Mouse (Mus musculus): ENCODE measurements around the gene Fam57b. TPM values are rescaled to one million over a fixed set of nuclear protein-coding genes. Genes with fewer than 3 reads are reported as not detected.

The Fam57b gene
- polyA plus RNA-seq, 1 experiment = 13.5 TPM

GRCm38 (mm10) chr7:126845516-126845915 lies 48.0 kb downstream of the Fam57b start:
- Histone ChIP-seq H3K4me3 (replicated peaks) (no peak overlapping the region), H3K36me3 (replicated peaks; ENCODE audit: low read length) (no peaks in the 10 kb centered on the region), H3K4me1 (peaks cover 20% of the 10 kb centered on the region), H3K9me3 (peaks cover 20% of the 10 kb centered on the region), H3K27me3 (replicated peaks) (peaks cover 84% of the 10 kb centered on the region)
- TF ChIP-seq GATA1 (IDR thresholded peaks at IDR 0.05; ENCODE audit: borderline replicate concordance, low read length) (no peak), FLI1 (IDR thresholded peaks at IDR 0.05; ENCODE audit: low read length) (no peak)

GRCm38 (mm10) chr7:126847116-126847420 lies 49.6 kb downstream of the Fam57b start, which contains the start of gene Doc2a:
TSS of gene Doc2a (plus strand) at chr7:126847416.
- Histone ChIP-seq H3K4me3 (replicated peaks) (peak within 1 kb of the TSS; percentile 89), H3K27me3 (replicated peaks) (peaks cover 78% of the 10 kb centered on the region), H3K9me3 (peaks cover 9% of the 10 kb centered on the region), H3K36me3 (replicated peaks; ENCODE audit: low read length) (peaks cover 14% of the 10 kb centered on the region), H3K4me1 (peaks cover 20% of the 10 kb centered on the region)
- TF ChIP-seq FLI1 (IDR thresholded peaks at IDR 0.05; ENCODE audit: low read length) = no peak
- TF ChIP-seq GATA1 (IDR thresholded peaks at IDR 0.05; ENCODE audit: borderline replicate concordance, low read length) = no peak

- Histone ChIP-seq H3K36me3 (replicated peaks; ENCODE audit: low read length) (peaks cover 21% of the 10 kb centered on the region), H3K27me3 (replicated peaks) (peaks cover 72% of the 10 kb centered on the region), H3K4me1 (peaks cover 20% of the 10 kb centered on the region), H3K4me3 (replicated peaks) (peak overlapping the region; percentile 89), H3K9me3 (peaks cover 7% of the 10 kb centered on the region)
- TF ChIP-seq FLI1 (IDR thresholded peaks at IDR 0.05; ENCODE audit: low read length) (no peak), GATA1 (IDR thresholded peaks at IDR 0.05; ENCODE audit: borderline replicate concordance, low read length) (no peak)
Measured at GRCm38 (mm10) chr7:126847421-126848398, 50.2 kb downstream of the Fam57b start.

- Histone ChIP-seq H3K27me3 (replicated peaks) (peaks cover 63% of the 10 kb centered on the region), H3K4me1 (peaks cover 20% of the 10 kb centered on the region), H3K36me3 (replicated peaks; ENCODE audit: low read length) (peaks cover 31% of the 10 kb centered on the region), H3K4me3 (replicated peaks) (no peak overlapping the region), H3K9me3 (peaks cover 7% of the 10 kb centered on the region)
- no peak for TF ChIP-seq GATA1 (IDR thresholded peaks at IDR 0.05; ENCODE audit: borderline replicate concordance, low read length)
- TF ChIP-seq FLI1 (IDR thresholded peaks at IDR 0.05; ENCODE audit: low read length) = no peak
Measured at GRCm38 (mm10) chr7:126848794-126849193, 51.3 kb downstream of the Fam57b start.

- Histone ChIP-seq H3K36me3 (replicated peaks; ENCODE audit: low read length) (peaks cover 45% of the 10 kb centered on the region), H3K4me1 (peaks cover 20% of the 10 kb centered on the region), H3K27me3 (replicated peaks) (peaks cover 52% of the 10 kb centered on the region), H3K9me3 (peaks cover 7% of the 10 kb centered on the region), H3K4me3 (replicated peaks) (no peak overlapping the region)
- TF ChIP-seq GATA1 (IDR thresholded peaks at IDR 0.05; ENCODE audit: borderline replicate concordance, low read length) (no peak), FLI1 (IDR thresholded peaks at IDR 0.05; ENCODE audit: low read length) (no peak)
Measured at GRCm38 (mm10) chr7:126850161-126850560, 52.7 kb downstream of the Fam57b start.

GRCm38 (mm10) chr7:126851192-126851591 lies 53.7 kb downstream of the Fam57b start:
- Histone ChIP-seq H3K36me3 (replicated peaks; ENCODE audit: low read length) (peaks cover 55% of the 10 kb centered on the region), H3K4me1 (peaks cover 26% of the 10 kb centered on the region), H3K9me3 (no peaks in the 10 kb centered on the region; the same call in 1 of the 2 replicates), H3K27me3 (replicated peaks) (peaks cover 43% of the 10 kb centered on the region), H3K4me3 (replicated peaks) (no peak overlapping the region)
- TF ChIP-seq FLI1 (IDR thresholded peaks at IDR 0.05; ENCODE audit: low read length) (no peak), GATA1 (IDR thresholded peaks at IDR 0.05; ENCODE audit: borderline replicate concordance, low read length) (no peak)

- H3K27me3 ChIP-seq (replicated peaks) = peaks cover 21% of the 10 kb centered on the region
- H3K4me3 ChIP-seq (replicated peaks) = no peak overlapping the region
- H3K4me1 ChIP-seq = peaks cover 23% of the 10 kb centered on the region
- H3K36me3 ChIP-seq (replicated peaks; ENCODE audit: low read length) = peaks cover 78% of the 10 kb centered on the region
- no peaks in the 10 kb centered on the region for H3K9me3 ChIP-seq
- no peak for TF ChIP-seq FLI1 (IDR thresholded peaks at IDR 0.05; ENCODE audit: low read length)
- TF ChIP-seq GATA1 (IDR thresholded peaks at IDR 0.05; ENCODE audit: borderline replicate concordance, low read length) = no peak
Measured at GRCm38 (mm10) chr7:126853454-126853853, 56.0 kb downstream of the Fam57b start.

GRCm38 (mm10) chr7:126855641-126856040 lies 58.2 kb downstream of the Fam57b start:
- no peaks in the 10 kb centered on the region for H3K9me3 ChIP-seq
- TF ChIP-seq FLI1 (IDR thresholded peaks at IDR 0.05; ENCODE audit: low read length) (no peak), GATA1 (IDR thresholded peaks at IDR 0.05; ENCODE audit: borderline replicate concordance, low read length) (no peak)
- H3K4me3 ChIP-seq (replicated peaks) = no peak overlapping the region
- peaks cover 25% of the 10 kb centered on the region for H3K4me1 ChIP-seq
- H3K36me3 ChIP-seq (replicated peaks; ENCODE audit: low read length) = peaks cover 99% of the 10 kb centered on the region
- H3K27me3 ChIP-seq (replicated peaks) = no peaks in the 10 kb centered on the region

GRCm38 (mm10) chr7:126856741-126857420 lies 59.4 kb downstream of the Fam57b start:
- H3K27me3 ChIP-seq (replicated peaks) = no peaks in the 10 kb centered on the region
- H3K4me1 ChIP-seq = peaks cover 32% of the 10 kb centered on the region
- H3K9me3 ChIP-seq = no peaks in the 10 kb centered on the region
- H3K36me3 ChIP-seq (replicated peaks; ENCODE audit: low read length) = peaks cover 89% of the 10 kb centered on the region
- H3K4me3 ChIP-seq (replicated peaks) = no peak overlapping the region
- TF ChIP-seq GATA1 (IDR thresholded peaks at IDR 0.05; ENCODE audit: borderline replicate concordance, low read length) (no peak), FLI1 (IDR thresholded peaks at IDR 0.05; ENCODE audit: low read length) (no peak)

- Histone ChIP-seq H3K4me1 (peaks cover 51% of the 10 kb centered on the region), H3K27me3 (replicated peaks) (no peaks in the 10 kb centered on the region), H3K9me3 (peaks cover 3% of the 10 kb centered on the region; the same call in 1 of the 2 replicates), H3K36me3 (replicated peaks; ENCODE audit: low read length) (peaks cover 78% of the 10 kb centered on the region), H3K4me3 (replicated peaks) (peak overlapping the region; percentile 95)
- TF ChIP-seq FLI1 (IDR thresholded peaks at IDR 0.05; ENCODE audit: low read length) (no peak), GATA1 (IDR thresholded peaks at IDR 0.05; ENCODE audit: borderline replicate concordance, low read length) (no peak)
Measured at GRCm38 (mm10) chr7:126860987-126861386, 63.5 kb downstream of the Fam57b start.
